Mouse (Mus musculus): ENCODE data around the gene Glyat.

DNA sequence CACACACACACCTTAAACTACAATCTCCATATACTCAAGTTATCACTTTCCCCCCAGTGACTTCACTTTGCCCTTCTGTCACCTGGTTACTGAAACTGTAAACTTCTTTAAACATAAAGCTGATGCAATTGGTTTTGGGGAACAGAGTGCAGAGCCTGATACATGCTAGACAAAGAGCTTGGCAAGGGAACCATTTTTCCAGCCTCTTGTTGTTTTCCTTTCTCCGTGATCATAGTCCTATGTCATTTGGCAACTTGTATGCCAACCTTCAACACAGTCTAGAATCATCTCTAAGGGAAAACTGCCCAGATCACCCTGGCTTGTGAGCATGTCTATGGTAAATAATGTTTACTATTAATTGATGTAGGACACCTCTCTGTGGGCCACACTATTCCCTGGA is 4.9 kb downstream of the Glyat start:
- TF ChIP-seq POLR2A (IDR thresholded peaks at IDR 0.05; ENCODE audit: insufficient read depth, low read depth, low read length) (no peak), CTCF (IDR thresholded peaks at IDR 0.05; ENCODE audit: insufficient read depth, low read depth, low read length) (no peak)

All from olfactory bulb, adult 2 months (tissue).